8 mouse cellular contexts compared by ENCODE assay signal in the genomic region with DNA sequence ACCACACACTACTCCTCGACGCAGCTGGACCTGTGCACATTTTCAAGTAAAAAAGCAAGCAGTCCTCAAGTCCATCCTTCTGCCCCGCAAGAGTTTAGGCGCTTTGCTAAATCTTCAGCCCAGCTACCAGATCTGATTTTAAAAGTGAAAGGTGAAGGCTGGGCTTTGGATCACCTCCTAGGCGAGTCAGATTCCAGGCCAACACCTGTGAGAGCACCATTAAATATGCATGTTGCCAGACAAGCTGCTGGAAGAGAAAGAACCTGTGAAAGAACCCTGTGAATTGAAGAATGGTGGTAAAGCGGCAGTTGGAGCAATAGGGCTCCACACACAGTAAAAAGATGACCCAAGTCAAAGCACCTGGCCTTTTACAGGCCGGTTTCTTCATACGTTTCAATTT. TPM values are rescaled to one million over a fixed set of nuclear protein-coding genes. Genes with fewer than 3 reads are reported as not detected.
DNase-seq lines count a peak whose midpoint lies in the region; ATAC-seq lines count a peak whose summit lies in the region.

No protein-coding gene starts in this region.

- WGBS in heart, embryonic 13.5 days = 13% methylated on average over 8 of the region's 8 CpGs
- 7% methylated on average over 8 of the region's 8 CpGs for WGBS in forebrain, embryonic 16.5 days
- WGBS in limb, embryonic 10.5 days = 11% methylated on average over 8 of the region's 8 CpGs
- 4% methylated on average over 8 of the region's 8 CpGs for WGBS in neural tube, embryonic 11.5 days

- peak overlapping the region; percentile 79 for H3K4me2 ChIP-seq in heart, embryonic 13.5 days
- H3K4me2 ChIP-seq in forebrain, embryonic 16.5 days (ENCODE audit: low read length) = peak overlapping the region; percentile 73
- peak overlapping the region; percentile 74 for H3K4me2 ChIP-seq in neural tube, embryonic 11.5 days (ENCODE audit: low read depth)

- DNase-seq in heart, postnatal 25 days (ENCODE audit: low spot score) = no peak
- peak; percentile 61 for DNase-seq in R1 (ENCODE audit: low read depth, low spot score)
- DNase-seq in limb, embryonic 10.5 days (ENCODE audit: low spot score) = peak; percentile 37
- DNase-seq in neural tube, embryonic 11.5 days (ENCODE audit: low spot score) = peak; percentile 19
- DNase-seq in gastrocnemius, adult 8-10 months (ENCODE audit: low spot score in 2 of 2) = no peak

- 0 out of 2 replicates have a peak, but pooled peaks cover under 1% of the 10 kb centered on the region for H3K9me3 ChIP-seq in heart, embryonic 13.5 days
- H3K9me3 ChIP-seq in forebrain, embryonic 16.5 days (ENCODE audit: control insufficient read depth, low read length) = no peaks in the 10 kb centered on the region
- no peaks in the 10 kb centered on the region for H3K9me3 ChIP-seq in limb, embryonic 10.5 days (replicated peaks)
- no peaks in the 10 kb centered on the region for H3K9me3 ChIP-seq in neural tube, embryonic 11.5 days (ENCODE audit: control insufficient read depth, low read length)

- H3K4me3 ChIP-seq in heart, embryonic 13.5 days = peak overlapping the region; percentile 96
- peak overlapping the region; percentile 74 for H3K4me3 ChIP-seq in forebrain, embryonic 16.5 days (replicated peaks; ENCODE audit: low read length)
- peak overlapping the region; percentile 75 for H3K4me3 ChIP-seq in limb, embryonic 10.5 days
- peak overlapping the region; percentile 89 for H3K4me3 ChIP-seq in neural tube, embryonic 11.5 days (ENCODE audit: low read depth, low read length)

- ATAC-seq in heart, embryonic 13.5 days (ENCODE audit: extremely low read depth, insufficient number of reproducible peaks, low FRiP score, low TSS enrichment) = no peak
- ATAC-seq in forebrain, embryonic 16.5 days = no peak
- no peak for ATAC-seq in neural tube, embryonic 11.5 days (ENCODE audit: insufficient read depth, low FRiP score, low TSS enrichment)
- no peak for ATAC-seq in megakaryocyte progenitor cell, adult 5-6 weeks (replicated peaks; ENCODE audit: poor library complexity)

- peak overlapping the region; percentile 25; the same call in 1 of the 2 replicates for H3K27ac ChIP-seq in heart, embryonic 13.5 days (replicated peaks)
- H3K27ac ChIP-seq in forebrain, embryonic 16.5 days (ENCODE audit: low read length) = no peak overlapping the region
- peak overlapping the region; percentile 78 for H3K27ac ChIP-seq in limb, embryonic 10.5 days
- no peak overlapping the region for H3K27ac ChIP-seq in neural tube, embryonic 11.5 days (ENCODE audit: low read depth, low read length)

- H3K9ac ChIP-seq in heart, embryonic 13.5 days = peak overlapping the region; percentile 97
- H3K9ac ChIP-seq in forebrain, embryonic 16.5 days (replicated peaks; ENCODE audit: low read depth, low read length) = 0 out of 2 replicates have a peak overlapping the region, but pooled peaks have one; percentile 26
- peak overlapping the region; percentile 74 for H3K9ac ChIP-seq in neural tube, embryonic 11.5 days (ENCODE audit: low read length)

- peaks cover 3% of the 10 kb centered on the region for H3K36me3 ChIP-seq in heart, embryonic 13.5 days
- no peaks in the 10 kb centered on the region for H3K36me3 ChIP-seq in forebrain, embryonic 16.5 days (ENCODE audit: control insufficient read depth, insufficient read depth)
- peaks cover 11% of the 10 kb centered on the region for H3K36me3 ChIP-seq in limb, embryonic 10.5 days
- H3K36me3 ChIP-seq in neural tube, embryonic 11.5 days (ENCODE audit: control insufficient read depth, insufficient read depth, low read length) = no peaks in the 10 kb centered on the region

- H3K27me3 ChIP-seq in heart, embryonic 13.5 days (replicated peaks) = no peaks in the 10 kb centered on the region
- H3K27me3 ChIP-seq in forebrain, embryonic 16.5 days (replicated peaks; ENCODE audit: control insufficient read depth, insufficient read depth, low read length) = no peaks in the 10 kb centered on the region
- no peaks in the 10 kb centered on the region for H3K27me3 ChIP-seq in limb, embryonic 10.5 days (ENCODE audit: low read depth, poor library complexity, severe bottlenecking)
- H3K27me3 ChIP-seq in neural tube, embryonic 11.5 days (ENCODE audit: control insufficient read depth, insufficient read depth, low read length) = no peaks in the 10 kb centered on the region

- peaks cover 31% of the 10 kb centered on the region for H3K4me1 ChIP-seq in heart, embryonic 13.5 days
- peaks cover 11% of the 10 kb centered on the region for H3K4me1 ChIP-seq in forebrain, embryonic 16.5 days (replicated peaks; ENCODE audit: control insufficient read depth, insufficient read depth, low read length)
- H3K4me1 ChIP-seq in limb, embryonic 10.5 days = peaks cover 15% of the 10 kb centered on the region
- peaks cover 8% of the 10 kb centered on the region for H3K4me1 ChIP-seq in neural tube, embryonic 11.5 days (ENCODE audit: control insufficient read depth, insufficient read depth, low read length)

- intact Hi-C loops in heart, postnatal 25 days (cut with DNase I) = loop anchor here (5.0 to 10.0 kb wide), 2 partner anchors 353 to 390 kb away; a partner anchor contains a TSS

RNA-seq across cellular contexts. Expression of a gene that starts 1.4 kb away (rescaled TPM):
- polyA plus RNA-seq in heart, embryonic 13.5 days (2015; fragmentation: Nextera tagmentation; extraction: Ambion mirVana) = 22.3 and 24.4 TPM in 2 replicates
- total RNA-seq in heart, postnatal 25 days (2021) = 1 to 10 TPM; 9.3 to 9.9 TPM
- 54.0 and 57.0 TPM in 2 replicates for polyA plus RNA-seq in forebrain, embryonic 16.5 days (2015; fragmentation: Nextera tagmentation; extraction: Ambion mirVana)
- polyA plus RNA-seq in limb, embryonic 10.5 days (2016; fragmentation: Nextera tagmentation; extraction: Ambion mirVana) = 62.2 and 64.2 TPM in 2 replicates
- polyA plus RNA-seq in neural tube, embryonic 11.5 days (2014; fragmentation: Nextera tagmentation; extraction: Ambion mirVana) = 58.7 and 59.6 TPM in 2 replicates
- total RNA-seq in gastrocnemius, adult 8-10 months (2022) = 1 to 10 TPM; 5.4 to 6.8 (median 6.4) TPM
- total RNA-seq in megakaryocyte progenitor cell, adult 5-6 weeks (2015) = 162 and 165 TPM in 2 replicates
- total RNA-seq in megakaryocyte progenitor cell, adult 5-6 weeks (2017) = 221 and 237 TPM in 2 replicates

Comparison
In these comparisons a context has a peak if more than half of its experiments do, and no peak if none do; other contexts are left out.
1. H3K27ac ChIP-seq: peak in heart, embryonic 13.5 days (single experiment) and limb, embryonic 10.5 days (single experiment); none in forebrain, embryonic 16.5 days (single experiment) and neural tube, embryonic 11.5 days (single experiment).
2. H3K9ac ChIP-seq: peak in every context shown above with its lines; median percentile 97 in heart, embryonic 13.5 days; 74 in neural tube, embryonic 11.5 days; 26 in forebrain, embryonic 16.5 days.
3. DNase-seq: peak in R1 (single experiment), limb, embryonic 10.5 days (single experiment) and neural tube, embryonic 11.5 days (single experiment); none in heart, postnatal 25 days (single experiment) and gastrocnemius, adult 8-10 months (0 of 2).
4. Peak in every context shown above with its lines, with median percentiles within 50 percentile points of each other: H3K4me2 ChIP-seq and H3K4me3 ChIP-seq.